23 mouse cellular contexts compared by ENCODE assay signal in the genomic region with DNA sequence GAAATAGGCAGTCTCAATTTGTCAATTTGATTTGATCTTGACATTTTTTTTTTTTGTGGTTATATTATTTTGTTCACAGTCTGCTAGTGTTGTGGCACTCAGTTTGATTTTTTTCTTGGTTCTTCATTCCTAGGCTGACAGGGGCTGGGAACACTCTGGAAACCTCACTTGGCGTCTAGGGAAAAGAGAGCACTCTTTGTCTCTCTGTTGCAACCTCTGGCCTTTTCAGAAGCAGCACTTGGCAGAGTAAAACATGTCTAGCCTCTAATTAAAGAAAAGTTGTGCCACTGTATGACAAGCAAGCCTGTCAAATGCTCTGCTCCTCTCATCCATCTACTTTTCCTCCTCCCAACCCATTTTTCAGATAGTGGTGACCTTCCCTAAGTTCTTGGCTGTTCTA.
"Had no signal": no experiment of that assay in that cellular context is flagged by ENCODE, and none has a peak within 500 bp of the region (broad histone marks: within the 10 kb centered on the region; RNA-seq: fewer than 3 reads in every experiment).

No protein-coding gene starts in this region.

- H3K4me1 ChIP-seq: heart, embryonic 13.5 days; heart, embryonic 15.5 days; hindbrain, embryonic 13.5 days; kidney, embryonic 15.5 days; limb, embryonic 13.5 days; limb, embryonic 15.5 days had no signal

- H3K27ac ChIP-seq: gastrocnemius, adult 2 months; heart, embryonic 13.5 days; heart, embryonic 15.5 days; hindbrain, embryonic 13.5 days; hindbrain, embryonic 15.5 days; hindbrain, postnatal 0 days; kidney, embryonic 15.5 days; kidney, postnatal 0 days; limb, embryonic 13.5 days; limb, embryonic 15.5 days; liver, embryonic 12.5 days; liver, embryonic 14.5 days had no signal

- DNase-seq: gastrocnemius, adult 2 months; gastrocnemius, postnatal 10 days; gastrocnemius, postnatal 25 days; heart, adult 18-20 months; kidney, adult 11 months; kidney, adult 2 months; kidney, adult 9 months; kidney, postnatal 14 days; kidney, postnatal 36 days; layer of hippocampus, postnatal 36 days; left cerebral cortex, postnatal 4 days had no signal

- ATAC-seq: hindbrain, postnatal 0 days; intestine, embryonic 16.5 days; liver, embryonic 12.5 days had no signal

- H3K27me3 ChIP-seq: heart, embryonic 13.5 days; heart, embryonic 15.5 days; hindbrain, embryonic 13.5 days; hindbrain, embryonic 15.5 days; kidney, embryonic 15.5 days; limb, embryonic 13.5 days; limb, embryonic 15.5 days; liver, embryonic 12.5 days had no signal

- H3K9ac ChIP-seq: heart, embryonic 13.5 days; heart, embryonic 15.5 days; hindbrain, embryonic 13.5 days; hindbrain, embryonic 15.5 days; kidney, embryonic 15.5 days; limb, embryonic 13.5 days; limb, embryonic 15.5 days; liver, embryonic 12.5 days; liver, embryonic 14.5 days had no signal

- H3K4me3 ChIP-seq: gastrocnemius, adult 2 months; heart, embryonic 13.5 days; heart, embryonic 15.5 days; hindbrain, embryonic 13.5 days; hindbrain, embryonic 15.5 days; kidney, embryonic 15.5 days; limb, embryonic 13.5 days; limb, embryonic 15.5 days; liver, embryonic 12.5 days had no signal
